ENCODE assay signal across 32 mouse cellular contexts in genomic region chr4:57682944-57683343, GRCm38 (mm10). TPM values are rescaled to one million over a fixed set of nuclear protein-coding genes. Genes with fewer than 3 reads are reported as not detected.
DNase-seq lines count a peak whose midpoint lies in the region; ATAC-seq and TF ChIP-seq lines count a peak whose summit lies in the region.
"Had no signal": no experiment of that assay in that cellular context is flagged by ENCODE, and none has a peak within 500 bp of the region (broad histone marks: within the 10 kb centered on the region; RNA-seq: fewer than 3 reads in every experiment).

No protein-coding gene starts in this region.

- WGBS in heart, embryonic 12.5 days: 68% methylated on average over 11 of the region's 11 CpGs

- 0 out of 2 replicates have a peak overlapping the region, but pooled peaks have one; percentile 42 for H3K27ac ChIP-seq in heart, embryonic 12.5 days (ENCODE audit: poor library complexity, severe bottlenecking)
- peak overlapping the region; percentile 49; the same call in 1 of the 2 replicates for H3K27ac ChIP-seq in layer of hippocampus, adult 2 months
- H3K27ac ChIP-seq: embryonic facial prominence, embryonic 12.5 days; hindbrain, embryonic 10.5 days; hindbrain, embryonic 15.5 days; limb, embryonic 10.5 days; limb, embryonic 15.5 days; liver, embryonic 13.5 days; midbrain, embryonic 12.5 days; neural tube, embryonic 12.5 days; stomach, embryonic 15.5 days had no signal

- no peaks in the 10 kb centered on the region for H3K9me3 ChIP-seq in heart, embryonic 12.5 days (replicated peaks)
- H3K9me3 ChIP-seq: embryonic facial prominence, embryonic 12.5 days; hindbrain, embryonic 10.5 days; hindbrain, embryonic 15.5 days; limb, embryonic 10.5 days; limb, embryonic 15.5 days; liver, embryonic 13.5 days; megakaryocyte, embryonic 14.5 days; midbrain, embryonic 12.5 days; neural tube, embryonic 12.5 days; stomach, embryonic 15.5 days had no signal

- ATAC-seq in heart, embryonic 12.5 days (ENCODE audit: insufficient number of reproducible peaks, low FRiP score): no peak
- ATAC-seq: forebrain, embryonic 14.5 days; inflammation-experienced regulatory T-cells, adult 6 months; lung, postnatal 0 days had no signal

- H3K27me3 ChIP-seq in heart, embryonic 12.5 days (replicated peaks): no peaks in the 10 kb centered on the region
- H3K27me3 ChIP-seq: embryonic facial prominence, embryonic 12.5 days; hindbrain, embryonic 15.5 days; limb, embryonic 15.5 days; liver, embryonic 13.5 days; neural tube, embryonic 12.5 days; stomach, embryonic 15.5 days had no signal

- peak; percentile 37 to 44 for DNase-seq in frontal cortex, postnatal 36 days (ENCODE audit: low spot score in 2 of 2)
- DNase-seq in frontal cortex, postnatal 10 days (ENCODE audit: low spot score in 2 of 2): no peak
- DNase-seq in heart, postnatal 4 days: no peak
- DNase-seq in layer of hippocampus, adult 2 months (ENCODE audit: low spot score in 2 of 2): peak; percentile 23 to 35
- no peak for DNase-seq in layer of hippocampus, postnatal 10 days (ENCODE audit: low spot score in 2 of 2)
- DNase-seq in right cerebral cortex, adult 2 months (ENCODE audit: low spot score in 2 of 2): peak; percentile 51 to 56
- DNase-seq in right cerebral cortex, postnatal 4 days: no peak
- DNase-seq: adrenal gland, adult 8-10 months; cerebellum, adult 11-12 months; cerebellum, adult 9-11 months; embryo, embryonic 11 days; gastrocnemius, postnatal 14 days; kidney, adult 11 months; kidney, postnatal 14 days; liver, embryonic 13.5 days; lung, adult 18-20 months; lung, postnatal 4 days had no signal

- H3K9ac ChIP-seq in heart, embryonic 12.5 days: no peak overlapping the region
- H3K9ac ChIP-seq: embryonic facial prominence, embryonic 12.5 days; hindbrain, embryonic 15.5 days; limb, embryonic 15.5 days; liver, embryonic 13.5 days; midbrain, embryonic 12.5 days; neural tube, embryonic 12.5 days; stomach, embryonic 15.5 days had no signal

- no peak overlapping the region for H3K4me2 ChIP-seq in heart, embryonic 12.5 days
- H3K4me2 ChIP-seq: embryonic facial prominence, embryonic 12.5 days; hindbrain, embryonic 15.5 days; limb, embryonic 15.5 days; liver, embryonic 13.5 days; midbrain, embryonic 12.5 days; neural tube, embryonic 12.5 days; stomach, embryonic 15.5 days had no signal

- TF ChIP-seq CTCF in layer of hippocampus, adult 2 months (conservative IDR thresholded peaks at IDR 0.05): no peak

- H3K4me1 ChIP-seq in heart, embryonic 12.5 days (replicated peaks): peaks cover 51% of the 10 kb centered on the region
- H3K4me1 ChIP-seq: liver, embryonic 13.5 days; midbrain, embryonic 12.5 days had no signal

- H3K36me3 ChIP-seq in heart, embryonic 12.5 days: peaks cover 15% of the 10 kb centered on the region
- H3K36me3 ChIP-seq: embryonic facial prominence, embryonic 12.5 days; G1E; hindbrain, embryonic 10.5 days; hindbrain, embryonic 15.5 days; limb, embryonic 10.5 days; liver, embryonic 13.5 days; midbrain, embryonic 12.5 days; neural tube, embryonic 12.5 days; stomach, embryonic 15.5 days had no signal

- H3K4me3 ChIP-seq in heart, embryonic 12.5 days: no peak overlapping the region
- no peak overlapping the region for H3K4me3 ChIP-seq in layer of hippocampus, adult 2 months
- H3K4me3 ChIP-seq: embryonic facial prominence, embryonic 12.5 days; hindbrain, embryonic 10.5 days; hindbrain, embryonic 15.5 days; limb, embryonic 10.5 days; limb, embryonic 15.5 days; liver, embryonic 13.5 days; megakaryocyte, embryonic 14.5 days; midbrain, embryonic 12.5 days; myocyte; neural tube, embryonic 12.5 days; stomach, embryonic 15.5 days had no signal

RNA-seq across cellular contexts. Expression of gene Akap2, which starts 34.5 kb away (rescaled TPM):
- polyA plus RNA-seq in heart, embryonic 12.5 days (2016; fragmentation: Nextera tagmentation; extraction: Ambion mirVana): 50.1 and 50.3 TPM in 2 replicates
- 100 to 1,000 TPM; 160 TPM for total RNA-seq in heart, postnatal 4 days (2021)
- total RNA-seq in layer of hippocampus, adult 2 months (2021): 10 to 100 TPM; 46.8 to 52.0 TPM
- total RNA-seq in layer of hippocampus, postnatal 10 days (2021): 10 to 100 TPM; 36.8 to 40.9 TPM
- polyA plus RNA-seq: G1E had no signal

Comparison
In these comparisons a context has a peak if more than half of its experiments do, and no peak if none do; other contexts are left out.
1. DNase-seq: peak in frontal cortex, postnatal 36 days (2 of 2), layer of hippocampus, adult 2 months (2 of 2) and right cerebral cortex, adult 2 months (2 of 2); none in frontal cortex, postnatal 10 days (0 of 2), heart, postnatal 4 days (single experiment), layer of hippocampus, postnatal 10 days (0 of 2) and right cerebral cortex, postnatal 4 days (single experiment).